Mouse (Mus musculus) liver (tissue): ENCODE results near the gene Fam72a.

Experiments
- DNase-seq: peaks from one replicate; pipeline ENCODE4 v3.0.0-alpha.2; 2020; ENCODE audit warnings: mixed read lengths

Gene Fam72a

GRCm38 (mm10) chr1:131527281-131528080 is at the start of gene Fam72a, which contains the start of gene Srgap2:
Gene Fam72a, plus strand, starts transcription at chr1:131527903.
Gene Srgap2, minus strand, starts transcription at chr1:131527352.
- peak; percentile 97 for DNase-seq

DNA sequence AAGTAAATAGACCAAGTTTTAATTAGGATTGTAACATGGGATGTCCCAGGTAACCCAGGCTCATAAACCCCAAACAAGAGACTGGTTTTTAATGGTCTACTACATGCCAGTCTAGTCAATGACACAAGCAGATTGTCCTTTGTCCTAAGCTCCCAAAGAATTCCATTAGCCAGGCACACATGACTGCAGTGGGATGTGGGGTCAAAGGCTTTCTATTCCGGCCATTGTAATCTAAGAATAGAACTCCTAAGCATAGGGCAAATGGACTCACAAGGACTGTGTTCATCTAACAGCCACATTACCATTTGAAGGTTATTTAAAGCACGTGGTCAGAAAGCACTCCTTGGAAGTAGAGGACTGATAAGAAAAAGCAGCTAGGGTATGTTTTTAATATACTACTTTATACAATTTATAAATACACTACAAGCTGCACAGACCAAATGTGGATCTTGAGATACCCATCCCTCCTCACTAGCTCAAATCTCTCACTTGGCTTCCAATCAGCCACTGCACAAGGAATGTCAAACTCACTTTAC is 48.9 kb upstream of the Fam72a start:
- DNase-seq: no peak

DNA sequence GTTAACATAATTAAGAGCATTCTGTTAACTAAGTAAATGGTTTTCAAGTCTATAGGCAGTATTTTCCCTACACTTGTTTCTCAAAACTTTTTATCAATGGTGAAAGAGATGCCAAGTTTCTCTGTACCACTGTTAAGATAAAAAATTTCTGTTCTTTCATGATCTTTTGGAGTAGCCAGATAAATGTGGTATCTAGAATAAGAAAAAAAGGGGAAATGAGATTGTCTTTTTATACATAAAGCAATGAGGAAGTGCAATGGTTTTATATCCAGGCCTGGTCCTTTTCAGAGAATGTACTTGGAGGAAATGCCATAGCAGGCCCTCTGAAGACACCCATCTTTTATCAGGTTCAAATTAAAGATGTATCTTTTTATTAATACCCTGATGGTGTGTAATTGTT is 46.3 kb upstream of the Fam72a start:
- no peak for DNase-seq

DNA sequence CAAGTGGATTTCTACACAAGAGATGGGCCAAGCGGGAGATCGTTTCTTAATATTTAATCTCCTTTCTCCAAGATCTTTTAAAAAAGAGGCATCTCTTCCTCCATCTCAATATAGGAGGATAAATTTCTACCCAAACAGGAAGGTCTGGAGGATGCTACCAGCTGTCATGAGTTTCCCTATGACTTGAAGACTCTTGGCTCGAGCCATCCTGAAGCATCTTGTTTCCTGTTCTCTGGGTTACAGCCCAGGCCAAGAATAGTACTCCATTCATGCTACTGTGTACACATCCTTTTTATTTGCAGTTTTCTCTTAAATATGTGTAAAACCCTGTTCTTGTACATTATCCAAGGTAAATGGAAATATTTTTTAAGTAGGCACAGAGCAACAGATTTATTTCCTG is 45.5 kb upstream of the Fam72a start:
- no peak for DNase-seq

DNA sequence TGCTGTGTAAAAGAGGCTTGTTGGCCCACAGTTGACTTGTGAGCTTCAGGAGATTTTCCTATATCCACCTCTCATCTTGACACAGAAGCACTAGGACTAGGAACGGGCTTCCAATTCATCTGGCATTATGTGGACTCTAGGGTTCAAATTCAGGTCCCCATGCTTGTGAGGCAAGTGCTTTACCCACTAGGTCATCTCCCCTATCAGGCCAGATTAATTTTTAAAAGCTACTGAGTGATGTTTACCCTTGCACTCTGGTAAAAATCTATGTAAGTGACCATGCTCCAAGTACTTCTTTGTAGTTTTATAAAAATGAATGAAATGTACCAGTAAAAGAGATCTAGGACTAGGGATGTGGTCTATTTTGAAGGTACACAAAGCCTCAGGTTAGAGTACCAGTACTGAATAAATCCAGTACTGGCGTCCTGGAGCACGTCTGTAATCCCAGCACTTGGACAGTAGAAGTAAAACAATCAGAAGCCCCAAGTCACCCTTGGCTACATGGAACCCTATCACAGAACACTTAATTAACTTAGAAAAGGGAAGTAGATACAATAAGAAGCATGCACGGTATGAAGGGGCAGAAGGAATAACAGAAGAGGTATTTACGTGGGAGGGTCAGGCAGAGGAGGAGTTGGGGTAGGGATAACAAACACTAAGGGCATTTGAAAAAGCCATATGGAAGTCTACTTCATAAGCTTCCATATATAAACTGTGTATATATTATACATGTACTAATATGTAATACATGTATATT is 41.4 kb upstream of the Fam72a start:
- DNase-seq: no peak

DNA sequence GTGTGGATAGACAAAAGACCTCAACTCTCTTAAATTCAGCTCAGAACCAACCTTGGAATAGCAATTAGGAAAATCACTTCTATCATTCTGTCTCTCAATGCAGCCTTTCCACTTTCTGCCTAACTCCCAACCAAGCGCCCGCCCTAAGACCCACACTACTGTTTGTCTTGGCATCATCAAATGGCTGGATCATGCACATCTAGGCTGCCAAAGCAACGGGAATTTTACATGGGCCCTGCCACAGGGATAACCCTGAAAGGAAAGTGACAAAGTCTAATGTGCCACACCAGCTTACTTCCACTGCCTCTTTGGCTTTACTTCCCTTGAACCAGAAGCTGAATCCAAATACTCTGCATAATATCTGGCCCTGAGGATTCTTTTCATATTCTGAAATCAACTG is 38.4 kb upstream of the Fam72a start:
- no peak for DNase-seq

DNA sequence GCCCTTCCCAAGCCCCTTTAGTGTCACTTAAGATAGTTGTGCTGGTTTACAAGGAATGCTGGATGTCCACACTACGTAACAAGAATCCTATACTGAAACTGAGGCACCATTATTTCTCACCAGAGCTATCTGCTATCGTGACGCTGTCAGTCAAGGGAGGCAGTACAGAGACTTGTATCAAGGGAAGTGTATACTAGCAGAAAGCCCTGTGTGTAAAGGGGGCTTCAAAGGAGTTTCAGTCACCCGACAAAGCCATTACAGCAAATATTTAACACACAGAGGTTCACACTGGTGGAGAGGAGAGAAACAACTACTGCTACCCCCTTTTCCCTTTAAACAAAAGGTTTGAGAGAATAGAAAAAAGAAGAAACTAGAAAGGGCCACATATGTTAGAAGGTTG is 36.1 kb upstream of the Fam72a start:
- DNase-seq: no peak

DNA sequence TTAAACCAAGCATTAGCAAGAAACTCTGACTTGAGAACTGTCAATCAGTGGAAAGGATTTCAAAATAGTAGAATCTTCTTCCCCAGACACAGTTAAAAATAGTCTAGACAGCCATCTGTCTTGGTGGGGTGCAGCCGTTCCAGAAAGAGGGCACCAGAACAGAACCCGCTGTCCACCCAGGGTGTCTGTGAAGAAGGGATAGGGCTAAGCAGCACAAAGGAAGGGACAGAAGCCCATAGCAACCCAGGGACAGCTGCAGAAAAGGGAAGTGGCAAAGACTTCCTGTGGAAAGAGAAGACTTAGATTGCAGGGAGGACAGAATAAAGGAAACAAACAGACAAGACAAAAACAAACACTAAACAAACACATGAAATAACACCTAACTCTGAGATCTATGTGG is 35.3 kb upstream of the Fam72a start:
- DNase-seq: no peak

DNA sequence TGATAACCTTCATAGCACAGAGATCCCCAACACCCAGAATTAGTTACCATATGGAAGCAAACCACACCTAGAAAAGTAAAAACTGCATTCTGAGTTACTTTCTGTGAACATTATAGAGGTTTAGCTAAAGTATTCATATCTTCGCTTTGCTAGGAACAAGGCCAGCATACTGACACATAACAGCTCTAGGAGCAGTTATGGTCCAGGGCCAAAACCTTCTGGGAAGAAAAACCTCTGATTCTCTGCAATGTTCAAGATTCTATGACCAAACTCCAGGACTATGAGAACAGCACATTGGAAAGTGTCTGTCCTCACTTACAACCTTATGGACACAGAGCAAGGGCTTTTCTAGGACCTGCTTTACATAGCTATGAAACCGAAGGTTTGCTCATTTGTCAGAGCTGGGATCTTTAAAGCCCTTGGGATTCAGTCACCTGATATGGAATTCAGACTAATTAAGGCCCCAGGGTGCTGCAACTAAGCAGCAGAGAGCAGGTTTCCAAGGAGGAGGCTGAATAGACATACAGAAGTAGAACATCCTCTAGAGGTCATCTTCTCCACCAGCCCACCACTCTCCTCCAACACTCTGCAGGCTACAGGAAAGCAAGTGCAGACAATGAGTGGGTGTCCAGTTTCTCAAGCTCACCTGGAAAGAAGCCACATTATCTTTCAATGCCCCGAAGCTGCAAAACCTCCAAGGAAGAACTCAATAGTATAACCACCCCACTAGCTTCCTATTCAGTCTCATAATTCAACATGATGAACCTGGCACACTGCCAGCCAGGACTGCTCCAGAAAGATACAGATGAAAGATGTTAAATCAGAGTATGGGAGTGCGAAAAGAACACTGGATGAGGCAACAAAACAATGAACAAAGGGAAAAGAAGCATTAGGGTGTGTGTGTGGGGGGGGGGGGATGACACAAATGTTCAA is 33.5 kb upstream of the Fam72a start:
- peak; percentile 15 for DNase-seq

GRCm38 (mm10) chr1:131498231-131498630 is 29.5 kb upstream of the Fam72a start:
- DNase-seq: no peak

DNA sequence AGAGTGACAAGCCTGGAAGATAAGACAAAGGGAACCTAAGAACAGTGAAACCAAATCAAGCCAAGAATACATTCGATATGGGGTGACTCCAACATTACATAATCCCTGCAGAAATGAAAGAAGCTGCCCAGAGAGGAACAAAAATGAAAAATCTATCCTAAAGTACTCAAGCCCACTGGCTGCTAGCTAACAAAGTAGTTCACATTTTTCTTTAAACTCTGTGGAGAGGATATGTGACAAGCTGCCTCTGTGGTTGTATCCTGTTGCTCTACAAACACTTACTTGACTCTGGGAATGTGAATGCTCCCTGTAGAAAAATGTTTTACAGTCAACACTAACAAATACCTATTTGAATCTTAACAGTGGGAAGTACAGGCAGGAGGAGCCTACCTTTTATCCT is 26.0 kb upstream of the Fam72a start:
- no peak for DNase-seq

DNA sequence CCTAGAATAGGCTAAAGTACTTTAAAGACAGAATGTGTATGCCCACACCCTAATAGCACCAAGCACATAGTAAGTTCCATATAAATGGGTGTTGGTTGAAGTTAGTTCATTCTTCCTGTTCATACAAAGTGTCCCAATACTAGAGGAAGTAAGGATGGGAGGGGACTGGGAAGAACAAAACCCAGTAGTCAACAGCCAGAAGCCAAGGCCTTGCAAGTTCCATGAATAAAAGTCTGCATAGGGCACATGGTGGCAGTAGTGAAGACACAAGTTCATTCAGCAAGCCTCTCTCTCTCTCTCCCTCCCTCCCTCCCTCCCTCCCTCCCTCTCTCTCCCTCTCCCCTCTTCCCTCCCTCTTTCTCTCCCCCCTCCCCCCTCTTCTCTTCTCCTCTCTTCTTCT is 16.6 kb upstream of the Fam72a start:
- no peak for DNase-seq

DNA sequence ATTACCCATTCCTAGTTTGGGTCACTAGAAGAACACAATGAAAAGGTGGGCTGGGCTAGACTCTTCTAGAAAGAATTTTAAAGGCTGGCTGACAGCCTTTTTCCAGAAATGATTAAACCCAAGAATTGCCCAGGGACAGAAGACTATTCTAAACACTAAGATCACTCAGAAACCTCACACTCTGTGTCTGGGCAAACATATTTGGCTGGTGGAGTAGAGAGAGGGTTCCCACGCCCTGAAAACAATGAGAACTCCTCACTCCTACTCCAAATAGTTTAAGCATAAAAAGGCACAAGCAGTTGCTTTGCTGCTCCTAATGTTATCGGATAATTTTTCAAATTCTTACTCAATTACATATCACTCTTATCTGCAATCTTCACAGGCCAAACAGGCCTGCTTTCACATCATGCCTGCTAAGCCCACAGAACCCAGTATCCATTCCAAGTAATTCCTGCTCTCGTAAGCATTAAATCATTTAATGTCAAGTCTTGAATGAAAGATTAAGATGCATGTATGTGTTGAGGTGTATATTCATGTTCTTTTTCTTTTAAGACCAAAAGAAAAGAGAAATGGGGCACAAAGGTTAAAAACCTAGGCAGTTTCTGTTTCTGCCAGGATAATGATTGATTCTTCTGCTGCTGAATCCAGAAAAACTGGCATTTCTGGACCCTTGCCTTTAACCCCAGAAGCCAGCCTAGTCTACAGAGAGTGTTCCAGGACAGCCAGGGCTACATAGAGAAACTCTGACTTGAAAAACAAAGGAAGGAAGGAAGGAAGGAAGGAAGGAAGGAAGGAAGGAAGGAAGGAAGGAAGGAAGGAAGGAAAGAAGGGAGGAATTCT is 15.8 kb upstream of the Fam72a start:
- DNase-seq: no peak

DNA sequence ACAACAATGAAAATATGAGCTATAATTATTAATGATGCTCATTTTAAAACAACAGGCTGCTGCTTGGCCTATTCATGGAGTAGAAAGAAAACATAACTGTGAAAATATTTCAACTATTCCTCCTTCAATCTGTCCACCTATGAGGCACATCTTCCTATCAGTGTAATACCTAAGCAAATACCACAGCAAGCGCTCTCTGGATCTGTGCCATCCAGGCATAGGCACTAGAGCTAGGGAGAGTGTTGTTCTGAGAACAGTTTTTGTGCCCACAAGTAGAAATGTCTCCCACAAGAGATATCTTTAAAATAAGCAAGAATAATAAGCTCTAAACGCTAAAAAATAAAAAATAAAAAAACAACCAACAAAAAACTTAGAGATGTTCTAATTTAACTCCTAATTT is 14.6 kb upstream of the Fam72a start:
- DNase-seq: no peak

GRCm38 (mm10) chr1:131514197-131514596 is 13.5 kb upstream of the Fam72a start:
- no peak for DNase-seq

GRCm38 (mm10) chr1:131516588-131516987 is 11.1 kb upstream of the Fam72a start:
- DNase-seq: no peak

GRCm38 (mm10) chr1:131523794-131524193 is 3.9 kb upstream of the Fam72a start:
- DNase-seq: no peak

DNA sequence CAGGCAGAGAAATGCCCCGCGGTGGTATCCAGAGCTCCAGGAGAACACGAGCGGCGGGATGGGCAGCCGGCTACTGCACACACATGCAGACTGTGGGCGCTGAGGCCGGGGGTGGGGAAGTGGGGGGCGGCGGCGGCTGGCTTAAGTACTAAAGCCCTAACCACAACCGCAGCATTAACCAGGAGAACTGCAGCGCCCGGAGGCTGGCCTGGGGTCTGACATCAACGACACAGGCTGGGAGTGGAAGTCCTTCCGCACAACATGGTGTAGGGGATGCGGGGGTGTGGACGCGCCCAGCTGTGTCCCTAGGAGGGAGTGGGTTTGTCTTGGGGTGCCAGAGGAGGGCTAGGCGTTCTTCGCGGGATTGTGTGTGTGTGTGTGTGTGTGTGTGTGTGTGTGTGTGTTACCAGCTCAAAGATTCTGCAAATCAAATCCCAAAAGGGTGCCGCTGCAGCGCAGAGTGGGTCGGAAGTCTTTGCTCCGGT is 2.6 kb upstream of the Fam72a start:
- peak; percentile 49 for DNase-seq

- DNase-seq: peak; percentile 58
Observed at GRCm38 (mm10) chr1:131525586-131526271, 2.0 kb upstream of the Fam72a start.

- peak; percentile 79 for DNase-seq
Observed at GRCm38 (mm10) chr1:131526371-131527270, 1.1 kb upstream of the Fam72a start.
